Mouse (Mus musculus): Measurements from ENCODE around the gene Uxs1. TPM values are rescaled to one million over a fixed set of nuclear protein-coding genes. Genes with fewer than 3 reads are reported as not detected.
A peak's percentile ranks its signal among the peaks of the same experiment; 100 is the strongest.

Gene Uxs1
- polyA plus RNA-seq (2015; fragmentation: Nextera tagmentation; extraction: Ambion mirVana) = 16.2 and 19.3 TPM in 2 replicates

- WGBS = under 1% methylated on average over 41 of the region's 41 CpGs
These were observed at the start of gene Uxs1 for GRCm38 (mm10) chr1:43827763-43828194. Gene Uxs1, minus strand, starts transcription at chr1:43827800.

GRCm38 (mm10) chr1:43877233-43877632, 49.6 kb upstream of the Uxs1 start:
- H3K4me3 ChIP-seq (replicated peaks) = no peak overlapping the region
- WGBS = 89% methylated on average over 6 of the region's 6 CpGs
- H3K9me3 ChIP-seq = no peaks in the 10 kb centered on the region
- no peaks in the 10 kb centered on the region for H3K36me3 ChIP-seq
- H3K27ac ChIP-seq = no peak overlapping the region
- no peak for ATAC-seq
- H3K9ac ChIP-seq = no peak overlapping the region
- H3K4me2 ChIP-seq (replicated peaks) = no peak overlapping the region
- no peaks in the 10 kb centered on the region for H3K27me3 ChIP-seq (replicated peaks)
- no peaks in the 10 kb centered on the region for H3K4me1 ChIP-seq (replicated peaks)

More at GRCm38 (mm10) chr1:43827763-43828194, at the start of gene Uxs1:
- no peaks in the 10 kb centered on the region for H3K36me3 ChIP-seq
- H3K4me1 ChIP-seq (replicated peaks) = peaks cover 3% of the 10 kb centered on the region
- peak; percentile 98 for ATAC-seq
- peak within 1 kb of the TSS; percentile 87 for H3K9ac ChIP-seq
- H3K27ac ChIP-seq = peak within 1 kb of the TSS; percentile 91
- H3K9me3 ChIP-seq = no peaks in the 10 kb centered on the region
- peak within 1 kb of the TSS; percentile 94 for H3K4me3 ChIP-seq (replicated peaks)
- H3K27me3 ChIP-seq (replicated peaks) = no peaks in the 10 kb centered on the region
- peak within 1 kb of the TSS; percentile 90 for H3K4me2 ChIP-seq (replicated peaks)

- Histone ChIP-seq H3K27me3 (replicated peaks) (no peaks in the 10 kb centered on the region), H3K27ac (no peak overlapping the region), H3K4me2 (replicated peaks) (no peak overlapping the region), H3K9me3 (no peaks in the 10 kb centered on the region), H3K4me1 (replicated peaks) (no peaks in the 10 kb centered on the region), H3K4me3 (replicated peaks) (no peak overlapping the region), H3K9ac (no peak overlapping the region), H3K36me3 (no peaks in the 10 kb centered on the region)
- ATAC-seq = no peak
These were observed 43.5 kb upstream of the Uxs1 start for GRCm38 (mm10) chr1:43871116-43871515.

GRCm38 (mm10) chr1:43868510-43868909, 40.9 kb upstream of the Uxs1 start:
- no peaks in the 10 kb centered on the region for H3K36me3 ChIP-seq
- no peaks in the 10 kb centered on the region for H3K27me3 ChIP-seq (replicated peaks)
- H3K4me1 ChIP-seq (replicated peaks) = no peaks in the 10 kb centered on the region
- H3K9me3 ChIP-seq = no peaks in the 10 kb centered on the region
- ATAC-seq = no peak
- no peak overlapping the region for H3K9ac ChIP-seq
- H3K27ac ChIP-seq = no peak overlapping the region
- 42% methylated on average over 1 of the region's 1 CpGs for WGBS
- no peak overlapping the region for H3K4me3 ChIP-seq (replicated peaks)
- no peak overlapping the region for H3K4me2 ChIP-seq (replicated peaks)

- Histone ChIP-seq H3K4me2 (replicated peaks) (no peak overlapping the region), H3K9ac (no peak overlapping the region), H3K4me1 (replicated peaks) (no peaks in the 10 kb centered on the region), H3K27ac (no peak overlapping the region), H3K4me3 (replicated peaks) (no peak overlapping the region), H3K36me3 (no peaks in the 10 kb centered on the region), H3K9me3 (no peaks in the 10 kb centered on the region), H3K27me3 (replicated peaks) (no peaks in the 10 kb centered on the region)
- ATAC-seq = no peak
These were observed 37.2 kb upstream of the Uxs1 start for GRCm38 (mm10) chr1:43864758-43865157.

GRCm38 (mm10) chr1:43862614-43863013, 35.0 kb upstream of the Uxs1 start:
- H3K9ac ChIP-seq = no peak overlapping the region
- H3K4me1 ChIP-seq (replicated peaks) = no peaks in the 10 kb centered on the region
- no peaks in the 10 kb centered on the region for H3K9me3 ChIP-seq
- no peaks in the 10 kb centered on the region for H3K36me3 ChIP-seq
- H3K27me3 ChIP-seq (replicated peaks) = no peaks in the 10 kb centered on the region
- H3K4me2 ChIP-seq (replicated peaks) = no peak overlapping the region
- no peak for ATAC-seq
- H3K27ac ChIP-seq = no peak overlapping the region
- H3K4me3 ChIP-seq (replicated peaks) = no peak overlapping the region
- WGBS = 93% methylated on average over 4 of the region's 4 CpGs

GRCm38 (mm10) chr1:43858988-43859387, 31.4 kb upstream of the Uxs1 start:
- Histone ChIP-seq H3K4me2 (replicated peaks) (no peak overlapping the region), H3K27me3 (replicated peaks) (no peaks in the 10 kb centered on the region), H3K9ac (no peak overlapping the region), H3K4me3 (replicated peaks) (no peak overlapping the region), H3K36me3 (no peaks in the 10 kb centered on the region), H3K4me1 (replicated peaks) (no peaks in the 10 kb centered on the region), H3K9me3 (no peaks in the 10 kb centered on the region), H3K27ac (no peak overlapping the region)
- ATAC-seq = no peak
- WGBS = 58% methylated on average over 5 of the region's 5 CpGs

GRCm38 (mm10) chr1:43857656-43858055, 30.1 kb upstream of the Uxs1 start:
- H3K27me3 ChIP-seq (replicated peaks) = no peaks in the 10 kb centered on the region
- H3K27ac ChIP-seq = no peak overlapping the region
- H3K4me2 ChIP-seq (replicated peaks) = no peak overlapping the region
- 72% methylated on average over 1 of the region's 1 CpGs for WGBS
- H3K36me3 ChIP-seq = no peaks in the 10 kb centered on the region
- no peak overlapping the region for H3K4me3 ChIP-seq (replicated peaks)
- H3K9ac ChIP-seq = no peak overlapping the region
- H3K9me3 ChIP-seq = no peaks in the 10 kb centered on the region
- no peak for ATAC-seq
- no peaks in the 10 kb centered on the region for H3K4me1 ChIP-seq (replicated peaks)

GRCm38 (mm10) chr1:43855591-43855990, 28.0 kb upstream of the Uxs1 start:
- Histone ChIP-seq H3K4me3 (replicated peaks) (no peak overlapping the region), H3K9me3 (no peaks in the 10 kb centered on the region), H3K27ac (no peak overlapping the region), H3K27me3 (replicated peaks) (no peaks in the 10 kb centered on the region), H3K36me3 (no peaks in the 10 kb centered on the region), H3K4me1 (replicated peaks) (no peaks in the 10 kb centered on the region), H3K4me2 (replicated peaks) (no peak overlapping the region), H3K9ac (no peak overlapping the region)
- WGBS = 50% methylated on average over 1 of the region's 1 CpGs
- ATAC-seq = no peak

GRCm38 (mm10) chr1:43843398-43843797, 15.8 kb upstream of the Uxs1 start:
- Histone ChIP-seq H3K4me3 (replicated peaks) (no peak overlapping the region), H3K36me3 (no peaks in the 10 kb centered on the region), H3K27ac (no peak overlapping the region), H3K4me2 (replicated peaks) (no peak overlapping the region), H3K9ac (no peak overlapping the region), H3K4me1 (replicated peaks) (no peaks in the 10 kb centered on the region), H3K27me3 (replicated peaks) (no peaks in the 10 kb centered on the region), H3K9me3 (no peaks in the 10 kb centered on the region)
- no peak for ATAC-seq
- 85% methylated on average over 2 of the region's 2 CpGs for WGBS

GRCm38 (mm10) chr1:43837236-43837635, 9.6 kb upstream of the Uxs1 start:
- ATAC-seq = no peak
- Histone ChIP-seq H3K4me3 (replicated peaks) (no peak overlapping the region), H3K9me3 (no peaks in the 10 kb centered on the region), H3K27me3 (replicated peaks) (no peaks in the 10 kb centered on the region), H3K36me3 (no peaks in the 10 kb centered on the region), H3K27ac (no peak overlapping the region), H3K9ac (no peak overlapping the region), H3K4me2 (replicated peaks) (no peak overlapping the region), H3K4me1 (replicated peaks) (no peaks in the 10 kb centered on the region)
- 90% methylated on average over 1 of the region's 1 CpGs for WGBS

GRCm38 (mm10) chr1:43830096-43830495, 2.5 kb upstream of the Uxs1 start:
- Histone ChIP-seq H3K27me3 (replicated peaks) (no peaks in the 10 kb centered on the region), H3K9me3 (no peaks in the 10 kb centered on the region), H3K36me3 (no peaks in the 10 kb centered on the region), H3K27ac (no peak overlapping the region), H3K4me3 (replicated peaks) (no peak overlapping the region), H3K9ac (no peak overlapping the region), H3K4me2 (replicated peaks) (no peak overlapping the region), H3K4me1 (replicated peaks) (peaks cover 3% of the 10 kb centered on the region)
- no peak for ATAC-seq
- WGBS = 67% methylated on average over 1 of the region's 1 CpGs

- peaks cover 3% of the 10 kb centered on the region for H3K4me1 ChIP-seq (replicated peaks)
- under 1% methylated on average over 68 of the region's 68 CpGs for WGBS
- peak; percentile 76 for ATAC-seq
- H3K9me3 ChIP-seq = no peaks in the 10 kb centered on the region
- no peaks in the 10 kb centered on the region for H3K27me3 ChIP-seq (replicated peaks)
- H3K9ac ChIP-seq = peak overlapping the region; percentile 87
- peak overlapping the region; percentile 90 for H3K4me2 ChIP-seq (replicated peaks)
- H3K36me3 ChIP-seq = no peaks in the 10 kb centered on the region
- H3K4me3 ChIP-seq (replicated peaks) = peak overlapping the region; percentile 94
- peak overlapping the region; percentile 91 for H3K27ac ChIP-seq
These were observed 418 bp downstream of the Uxs1 start for GRCm38 (mm10) chr1:43827002-43827762.
